Mouse (Mus musculus) MEL (cell line): ENCODE results near the gene Rspry1.
A peak's percentile ranks its signal among the peaks of the same experiment; 100 is the strongest.

ENCODE experiments used
- CHD2 ChIP-seq: IDR thresholded peaks from 2 replicates; pipeline ENCODE4 v1.6.1; 2011; ENCODE audit warnings: low read length, improper control_type of control experiment
- CTCF ChIP-seq, 3 experiments: IDR thresholded peaks in 2 of 3; conservative IDR thresholded peaks in 1 of 3; 2 replicates each; pipeline ENCODE4 v1.5.1; 2011 to 2012; ENCODE audit warnings: low read length in 3 of 3, low read depth in 2 of 3, mild to moderate bottlenecking in 2 of 3, improper control_type of control experiment in 1 of 3, inconsistent platforms in 1 of 3, mixed read lengths in 1 of 3, moderate library complexity in 1 of 3; ENCODE audit not compliant: control insufficient read depth in 1 of 3, insufficient read depth in 1 of 3, poor library complexity in 1 of 3, severe bottlenecking in 1 of 3
- ELF1 ChIP-seq: IDR thresholded peaks from 2 replicates; pipeline ENCODE4 v1.6.1; 2014; ENCODE audit warnings: low read depth, mild to moderate bottlenecking, inconsistent platforms, low read length, improper control_type of control experiment, moderate library complexity
- EP300 ChIP-seq, 2 experiments: IDR thresholded peaks; 2 replicates each; pipeline ENCODE4 v1.6.1; 2011; ENCODE audit warnings: improper control_type of control experiment in 2 of 2, low read length in 2 of 2, low read depth in 1 of 2, mild to moderate bottlenecking in 1 of 2
- POLR2AphosphoS2 ChIP-seq: IDR thresholded peaks from 2 replicates; pipeline ENCODE4 v1.6.1; 2011; ENCODE audit warnings: low read length, improper control_type of control experiment
- USF1 ChIP-seq: IDR thresholded peaks from 2 replicates; pipeline ENCODE4 v1.6.1; 2014; ENCODE audit warnings: low read depth, mild to moderate bottlenecking, inconsistent platforms, low read length, improper control_type of control experiment, moderate library complexity

DNA sequence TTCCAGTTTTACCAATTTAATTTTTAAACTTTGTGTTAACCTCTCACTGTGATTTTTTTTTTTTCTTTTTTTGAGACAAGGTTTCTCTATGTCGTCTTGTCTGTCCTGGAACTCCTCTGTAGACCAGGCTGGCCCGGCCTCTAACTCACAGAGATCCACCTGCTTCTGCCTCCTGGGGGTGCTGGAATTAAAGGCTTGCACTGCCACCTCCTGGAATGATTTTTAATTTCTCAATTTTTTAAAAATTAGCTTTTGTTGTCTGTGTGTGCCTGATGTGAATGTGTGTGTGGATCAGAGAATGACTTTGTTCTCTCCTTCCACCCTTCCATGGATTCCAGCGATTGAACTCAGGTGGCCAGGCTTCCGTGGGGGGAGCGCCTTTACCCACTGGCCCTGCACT is 5.3 kb downstream of the Rspry1 start:
- TF ChIP-seq CTCF (IDR thresholded peaks at IDR 0.05 in 2 of 3, conservative IDR thresholded peaks at IDR 0.05 in 1 of 3; ENCODE audit: control insufficient read depth in 1 of 3, insufficient read depth in 1 of 3, low read depth in 2 of 3, low read length in 3 of 3, poor library complexity in 1 of 3, severe bottlenecking in 1 of 3) (peak in 2 of 3 experiments; percentile 27 to 60; a peak in 3 of 6 replicates), ELF1 (no peak), EP300 (IDR thresholded peaks at IDR 0.05; ENCODE audit: low read depth in 1 of 2, low read length in 2 of 2) (no peak), CHD2 (no peak), POLR2AphosphoS2 (no peak), USF1 (no peak)
